Mouse (Mus musculus) liver, postnatal 0 days (tissue): ENCODE data around the gene Zbtb48. TPM values are rescaled to one million over a fixed set of nuclear protein-coding genes. Genes with fewer than 3 reads are reported as not detected.
A peak's percentile ranks its signal among the peaks of the same experiment; 100 is the strongest.

Experiments used
- ATAC-seq: fragments of 200-750 bp; cut with Nextera tagmentation; 2 replicates; pipeline ENCODE4 v1.8.0; 2017; ENCODE audit warnings: mild to moderate bottlenecking, moderate library complexity
- DNase-seq: peaks from one replicate; pipeline ENCODE4 v3.0.0-alpha.2; 2016
- H3K27ac ChIP-seq: fragments of 300-500 bp; sonication (generic); 2 replicates; pipeline ENCODE4 v1.5.1; 2014; ENCODE audit warnings: antibody characterized with exemption, moderate library complexity, mild to moderate bottlenecking, low read depth
- H3K27me3 ChIP-seq: fragments of 300-500 bp; sonication (generic); 2 replicates; pipeline ENCODE4 v1.6.1; 2014; ENCODE audit warnings: low read length, control low read depth, mixed read lengths; ENCODE audit not compliant: insufficient read depth
- H3K36me3 ChIP-seq: fragments of 300-500 bp; sonication (generic); replicated peaks from 2 replicates; pipeline ENCODE4 v1.6.1; 2014; ENCODE audit warnings: mild to moderate bottlenecking, control low read depth, low read length, moderate library complexity, mixed read lengths; ENCODE audit not compliant: insufficient read depth
- H3K4me1 ChIP-seq: fragments of 300-500 bp; sonication (generic); 2 replicates; pipeline ENCODE4 v1.6.1; 2014; ENCODE audit warnings: antibody characterized with exemption, mild to moderate bottlenecking, control low read depth; ENCODE audit not compliant: insufficient read depth
- H3K4me2 ChIP-seq: fragments of 300-500 bp; sonication (generic); 2 replicates; pipeline ENCODE4 v1.6.1; 2014; ENCODE audit warnings: low read depth, mild to moderate bottlenecking, low read length, moderate library complexity, mixed read lengths
- H3K4me3 ChIP-seq: fragments of 300-500 bp; sonication (generic); 2 replicates; pipeline ENCODE4 v1.5.1; 2014; ENCODE audit warnings: low read depth, low read length
- H3K9ac ChIP-seq: fragments of 300-500 bp; sonication (generic); replicated peaks from 2 replicates; pipeline ENCODE4 v1.6.1; 2014; ENCODE audit warnings: mild to moderate bottlenecking, moderate library complexity
- H3K9me3 ChIP-seq: fragments of 300-500 bp; sonication (generic); 2 replicates; pipeline ENCODE4 v1.6.1; 2016; ENCODE audit warnings: mild to moderate bottlenecking, control low read depth, low read length, mixed read lengths
- CTCF ChIP-seq: sonication (generic); IDR thresholded peaks from 2 replicates; pipeline ENCODE4 v1.5.1; 2016; ENCODE audit warnings: antibody characterized with exemption, low read depth
- EP300 ChIP-seq: IDR thresholded peaks from 2 replicates; pipeline ENCODE4 v1.6.1; 2016; ENCODE audit warnings: antibody characterized with exemption, low read depth, mild to moderate bottlenecking
- WGBS: fragments of 180-500 bp; shearing (Covaris S2); extraction: QIAGEN DNeasy Blood & Tissue Kit; methylation state at CpG from one replicate; pipeline ENCODE4 v1.1.7; 2014; ENCODE audit not compliant: insufficient replicate concordance; 5-methylcytosine and 5-hydroxymethylcytosine counted together
- polyA plus RNA-seq: library from polyadenylated mRNA; unstranded; fragments of >200 nt; fragmentation: Nextera tagmentation; extraction: Ambion mirVana; gene quantifications from 2 replicates; pipeline ENCODE4 v1.2.1, GENCODE M21; 2015

Zbtb48 gene
- polyA plus RNA-seq, 1 experiment from 2014 or later, result 7.4 TPM

DNA sequence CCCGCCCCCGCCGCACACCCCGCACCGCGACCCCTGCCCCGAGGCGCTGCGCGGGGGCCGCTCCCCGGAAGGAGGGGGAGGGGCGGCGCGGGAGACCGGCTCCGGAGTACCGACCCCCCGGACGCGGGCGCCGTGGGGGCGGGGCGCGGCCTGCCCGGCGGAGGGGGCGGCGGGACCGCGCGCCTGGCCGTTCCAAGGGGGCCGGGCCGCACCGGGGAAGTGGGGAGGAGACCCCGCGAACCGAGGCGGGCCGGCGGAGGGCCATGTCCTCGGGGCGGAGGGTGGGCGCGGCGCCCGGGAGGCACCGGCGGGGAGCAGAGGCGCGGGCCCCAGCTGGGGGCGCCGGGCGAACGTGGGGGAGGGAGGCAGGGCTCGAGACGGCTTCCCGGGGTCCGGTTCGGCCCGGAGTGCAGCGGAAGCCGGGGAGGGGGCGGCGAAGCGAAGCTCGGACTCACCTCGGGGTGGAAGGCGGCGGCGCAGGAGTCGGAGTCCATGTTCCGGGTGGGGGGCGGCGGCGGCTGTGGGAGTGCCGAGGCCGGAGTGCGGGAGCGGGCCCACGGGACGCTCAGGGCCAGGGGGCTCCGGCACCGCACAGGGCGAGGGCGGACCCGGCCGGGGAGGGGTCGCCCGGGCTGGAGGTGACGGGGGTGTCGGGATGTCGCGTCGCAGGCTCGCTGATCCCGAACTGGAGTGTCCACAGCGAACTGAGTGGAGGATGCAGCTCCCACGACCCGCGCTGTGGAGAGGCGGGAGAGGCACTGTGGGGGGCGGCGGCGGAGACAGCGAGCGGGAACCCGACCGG lies 31.9 kb downstream of the Zbtb48 start:
- ATAC-seq (peak; percentile 2), DNase-seq (no peak)
- H3K4me3 ChIP-seq, result peak overlapping the region; percentile 97
- peaks cover 17% of the 10 kb centered on the region for H3K4me1 ChIP-seq
- no peaks in the 10 kb centered on the region for H3K9me3 ChIP-seq
- peak overlapping the region; percentile 100 for H3K4me2 ChIP-seq
- H3K27me3 ChIP-seq, result peaks cover 5% of the 10 kb centered on the region
- H3K9ac ChIP-seq, result peak overlapping the region; percentile 95
- TF ChIP-seq CTCF (no peak), EP300 (no peak)
- H3K27ac ChIP-seq, result peak overlapping the region; percentile 78
- peaks cover 14% of the 10 kb centered on the region for H3K36me3 ChIP-seq
- WGBS, result 2% methylated on average over 47 of the region's 111 CpGs

DNA sequence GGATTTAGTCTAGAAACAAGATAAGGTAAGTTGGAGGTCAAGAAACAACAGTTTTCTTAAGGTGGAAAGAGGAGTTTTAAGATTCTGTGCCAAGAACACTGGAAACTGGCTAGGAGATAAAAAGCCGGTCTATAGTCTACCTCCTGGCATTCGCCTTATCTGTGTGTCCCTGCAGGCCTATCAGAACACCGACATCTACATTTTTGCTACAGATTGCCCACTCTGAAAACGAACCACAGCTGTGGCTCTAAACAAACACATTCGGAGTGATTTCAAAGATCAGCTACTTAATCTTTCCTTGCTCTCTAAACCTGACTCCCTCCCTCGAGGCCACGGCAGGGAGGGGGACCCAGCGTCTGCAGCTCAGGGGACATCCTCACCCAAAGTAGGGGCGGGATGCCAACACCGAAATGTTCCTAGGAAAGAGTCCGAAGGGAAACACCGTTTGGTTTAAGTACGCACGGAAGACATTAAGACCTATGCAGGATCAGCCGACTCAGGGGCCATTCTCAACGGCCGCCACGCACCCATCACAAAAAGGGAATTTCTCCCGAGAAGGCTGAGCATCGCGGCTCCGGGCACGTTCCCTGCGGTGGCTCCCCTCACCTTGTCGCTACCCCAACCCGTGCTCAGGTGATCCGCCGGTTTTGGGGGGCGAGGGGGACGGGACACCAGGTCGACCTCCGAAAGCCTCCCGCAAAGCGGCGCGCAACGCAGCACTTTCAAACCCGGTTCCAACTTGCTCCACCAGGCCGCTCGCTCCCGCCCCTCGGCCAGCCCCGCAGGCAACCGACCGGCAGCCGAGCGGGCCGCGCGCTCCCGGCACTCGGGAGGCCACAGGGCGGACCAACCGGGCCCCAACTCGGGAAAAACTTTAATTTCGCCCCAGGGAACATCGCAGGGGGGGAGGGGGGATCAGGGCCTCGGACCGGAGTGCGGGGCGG lies 33.0 kb downstream of the Zbtb48 start:
- TF ChIP-seq EP300, result peak; percentile 80
- TF ChIP-seq CTCF, result no peak
- H3K4me2 ChIP-seq, result peak overlapping the region; percentile 100
- WGBS, result 5% methylated on average over 55 of the region's 61 CpGs
- DNase-seq (peak; percentile 60), ATAC-seq (no peak)
- peak overlapping the region; percentile 97 for H3K4me3 ChIP-seq
- peaks cover 17% of the 10 kb centered on the region for H3K4me1 ChIP-seq
- H3K9me3 ChIP-seq, result no peaks in the 10 kb centered on the region
- H3K27ac ChIP-seq, result peak overlapping the region; percentile 78; the same call in 1 of the 2 replicates
- H3K36me3 ChIP-seq, result peaks cover 14% of the 10 kb centered on the region
- peak overlapping the region; percentile 95 for H3K9ac ChIP-seq
- H3K27me3 ChIP-seq, result peaks cover 5% of the 10 kb centered on the region

DNA sequence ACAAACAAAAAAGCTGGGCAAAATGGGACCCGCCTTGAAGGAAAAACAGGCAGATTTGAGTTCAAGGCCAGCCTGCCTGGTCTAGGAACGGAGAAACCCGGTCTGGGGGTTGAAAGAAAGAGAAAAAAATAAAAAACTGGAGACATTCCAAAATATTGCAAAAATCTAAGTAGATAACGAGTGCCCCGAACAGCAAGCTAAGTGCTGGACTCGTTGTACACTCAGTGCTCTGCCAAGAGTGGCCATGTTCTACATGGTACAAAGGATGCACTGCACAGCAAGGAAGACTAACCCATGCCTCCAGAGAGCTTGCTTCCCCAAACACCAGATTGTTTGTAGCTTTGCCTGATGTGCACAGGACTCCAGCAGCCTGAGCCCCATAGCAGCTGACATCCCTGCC lies 34.4 kb downstream of the Zbtb48 start:
- Histone ChIP-seq H3K27me3 (peaks cover 5% of the 10 kb centered on the region), H3K27ac (no peak overlapping the region), H3K9ac (no peak overlapping the region), H3K4me3 (no peak overlapping the region), H3K36me3 (peaks cover 14% of the 10 kb centered on the region), H3K4me1 (peaks cover 27% of the 10 kb centered on the region), H3K4me2 (no peak overlapping the region), H3K9me3 (no peaks in the 10 kb centered on the region)
- ATAC-seq (no peak), DNase-seq (no peak)
- 70% methylated on average over 6 of the region's 6 CpGs for WGBS
- TF ChIP-seq CTCF, result no peak
- TF ChIP-seq EP300, result no peak

DNA sequence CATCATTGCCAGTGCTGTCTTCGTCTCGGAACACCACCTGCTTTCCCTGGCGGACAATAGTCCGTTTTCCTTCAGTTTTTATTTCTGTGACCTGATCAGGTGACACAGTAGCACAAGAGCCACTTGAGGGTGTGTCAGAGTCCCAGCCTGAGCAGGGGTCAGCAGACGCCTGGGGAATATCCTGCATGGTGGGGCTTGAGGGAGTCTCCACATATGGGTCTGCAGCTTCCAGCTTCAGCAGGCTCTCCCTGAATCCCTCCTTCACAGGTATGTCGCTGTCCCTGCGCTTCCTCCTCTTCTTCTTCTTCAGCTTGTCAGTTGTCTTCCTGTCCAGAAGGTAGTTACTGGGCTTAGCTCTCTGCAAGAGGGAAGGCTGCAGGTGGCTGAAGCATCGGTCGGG lies 35.4 kb downstream of the Zbtb48 start:
- H3K36me3 ChIP-seq, result peaks cover 14% of the 10 kb centered on the region
- peaks cover 5% of the 10 kb centered on the region for H3K27me3 ChIP-seq
- ATAC-seq (no peak), DNase-seq (no peak)
- H3K9ac ChIP-seq, result no peak overlapping the region
- H3K4me2 ChIP-seq, result no peak overlapping the region
- no peaks in the 10 kb centered on the region for H3K9me3 ChIP-seq
- WGBS, result 87% methylated on average over 9 of the region's 9 CpGs
- no peak for TF ChIP-seq CTCF
- no peak for TF ChIP-seq EP300
- no peak overlapping the region for H3K4me3 ChIP-seq
- peaks cover 23% of the 10 kb centered on the region for H3K4me1 ChIP-seq
- no peak overlapping the region for H3K27ac ChIP-seq

DNA sequence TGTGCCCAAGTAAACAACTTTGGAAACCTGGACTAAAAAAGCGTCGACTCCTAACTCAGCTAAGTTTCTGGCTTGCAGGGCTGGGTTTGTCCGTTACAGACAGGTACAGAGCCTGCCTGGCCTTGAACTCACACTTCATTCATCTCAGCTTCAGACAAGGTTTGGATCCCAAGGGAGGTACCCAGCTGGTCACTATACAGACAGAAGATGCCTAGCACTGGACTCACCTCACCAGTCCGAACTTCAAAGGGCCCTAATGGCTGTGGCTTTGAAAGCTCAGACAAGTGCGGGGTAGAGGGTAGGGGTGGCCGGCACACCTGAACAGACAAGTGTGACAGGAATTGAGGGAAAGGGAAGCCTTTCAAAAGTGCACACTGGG lies 38.4 kb downstream of the Zbtb48 start:
- H3K36me3 ChIP-seq, result peaks cover 14% of the 10 kb centered on the region
- no peak for TF ChIP-seq EP300
- TF ChIP-seq CTCF, result no peak
- DNase-seq (no peak), ATAC-seq (peak; percentile 12; the same call in 1 of the 2 replicates)
- 45% methylated on average over 6 of the region's 6 CpGs for whole genome bisulfite sequencing
- H3K9me3 ChIP-seq, result no peaks in the 10 kb centered on the region
- H3K4me3 ChIP-seq, result peak overlapping the region; percentile 64
- H3K9ac ChIP-seq, result peak overlapping the region; percentile 78
- H3K27me3 ChIP-seq, result peaks cover 5% of the 10 kb centered on the region
- peaks cover 14% of the 10 kb centered on the region for H3K4me1 ChIP-seq
- H3K27ac ChIP-seq, result peak overlapping the region; percentile 66; the same call in 1 of the 2 replicates
- H3K4me2 ChIP-seq, result peak overlapping the region; percentile 95
